Mouse (Mus musculus) embryo, embryonic 10.5 days (tissue): ENCODE results near the gene Cdc14a.
A peak's percentile ranks its signal among the peaks of the same experiment; 100 is the strongest.

ENCODE experiments used
- DNase-seq: peaks from one replicate; pipeline ENCODE4 v3.0.0-alpha.2; 2015; ENCODE audit warnings: low spot score

Cdc14a gene

DNA sequence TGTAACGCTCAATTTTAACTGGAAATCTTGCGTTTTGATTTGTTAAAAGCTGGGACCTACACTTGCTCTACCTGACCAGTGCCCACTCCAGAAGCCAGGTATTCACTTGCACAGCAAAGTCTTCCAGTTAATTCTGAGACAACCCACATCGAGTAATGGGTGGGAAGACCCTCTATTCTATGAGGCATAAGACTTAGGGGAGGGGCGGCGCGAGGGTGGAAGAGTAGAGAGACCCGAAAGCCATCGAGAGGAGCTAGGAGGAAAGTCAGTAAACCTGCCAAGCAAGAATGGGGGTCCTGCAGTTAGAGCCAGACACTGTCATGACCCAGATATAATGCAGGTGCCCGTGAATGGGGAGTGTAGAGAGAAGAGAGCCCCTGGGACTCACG, 96.2 kb downstream of the Cdc14a start:
- DNase-seq, result no peak

GRCm38 (mm10) chr3:116327001-116327615, 96.7 kb downstream of the Cdc14a start:
- peak; percentile 93 for DNase-seq

DNA sequence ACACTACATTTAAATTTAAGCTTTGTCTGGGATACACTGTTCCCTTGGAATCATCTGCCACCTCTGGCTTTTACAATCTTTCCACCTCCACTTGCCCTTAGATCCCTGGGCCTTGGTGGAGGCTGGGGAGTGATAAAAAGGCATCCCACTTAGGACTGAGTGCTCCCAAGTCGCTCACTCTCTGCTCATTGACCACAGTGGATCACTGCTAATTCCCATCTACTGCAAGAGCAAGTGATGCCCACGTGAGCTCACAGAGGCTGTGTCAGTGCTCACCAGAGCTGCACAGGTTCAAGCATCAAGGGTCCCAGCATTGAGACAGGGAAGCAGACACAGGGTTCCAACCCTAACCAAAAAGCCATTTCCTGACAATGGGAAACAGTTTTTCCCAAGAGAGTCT, 98.3 kb downstream of the Cdc14a start:
- DNase-seq, result no peak

- DNase-seq, result no peak
Measured at GRCm38 (mm10) chr3:116319696-116320095, 104.1 kb downstream of the Cdc14a start.

- DNase-seq, result no peak
Measured at GRCm38 (mm10) chr3:116311838-116312237, 112.0 kb downstream of the Cdc14a start.

GRCm38 (mm10) chr3:116311173-116311572, 112.7 kb downstream of the Cdc14a start:
- no peak for DNase-seq

- DNase-seq, result no peak
Measured at GRCm38 (mm10) chr3:116310672-116311071, 113.2 kb downstream of the Cdc14a start.

DNA sequence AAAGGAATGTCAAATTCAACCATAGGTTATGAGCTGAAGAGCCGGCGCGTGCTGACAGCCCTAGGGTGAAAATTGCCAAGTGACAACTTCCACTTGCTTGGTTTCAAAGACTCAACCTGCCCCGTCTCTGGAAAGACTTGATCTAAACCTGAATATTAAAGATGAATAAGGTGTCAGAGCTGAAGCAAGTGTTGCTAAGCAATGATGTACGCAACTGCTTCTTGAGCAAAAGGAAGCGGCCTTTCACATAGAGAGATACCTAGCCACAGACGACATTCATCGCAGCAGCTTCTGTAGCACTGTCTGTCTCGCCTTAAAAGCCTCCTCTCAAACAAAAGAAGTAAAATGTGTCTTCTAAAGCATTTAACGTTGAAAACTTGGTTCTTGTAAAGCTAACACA, 113.8 kb downstream of the Cdc14a start:
- DNase-seq, result no peak

DNA sequence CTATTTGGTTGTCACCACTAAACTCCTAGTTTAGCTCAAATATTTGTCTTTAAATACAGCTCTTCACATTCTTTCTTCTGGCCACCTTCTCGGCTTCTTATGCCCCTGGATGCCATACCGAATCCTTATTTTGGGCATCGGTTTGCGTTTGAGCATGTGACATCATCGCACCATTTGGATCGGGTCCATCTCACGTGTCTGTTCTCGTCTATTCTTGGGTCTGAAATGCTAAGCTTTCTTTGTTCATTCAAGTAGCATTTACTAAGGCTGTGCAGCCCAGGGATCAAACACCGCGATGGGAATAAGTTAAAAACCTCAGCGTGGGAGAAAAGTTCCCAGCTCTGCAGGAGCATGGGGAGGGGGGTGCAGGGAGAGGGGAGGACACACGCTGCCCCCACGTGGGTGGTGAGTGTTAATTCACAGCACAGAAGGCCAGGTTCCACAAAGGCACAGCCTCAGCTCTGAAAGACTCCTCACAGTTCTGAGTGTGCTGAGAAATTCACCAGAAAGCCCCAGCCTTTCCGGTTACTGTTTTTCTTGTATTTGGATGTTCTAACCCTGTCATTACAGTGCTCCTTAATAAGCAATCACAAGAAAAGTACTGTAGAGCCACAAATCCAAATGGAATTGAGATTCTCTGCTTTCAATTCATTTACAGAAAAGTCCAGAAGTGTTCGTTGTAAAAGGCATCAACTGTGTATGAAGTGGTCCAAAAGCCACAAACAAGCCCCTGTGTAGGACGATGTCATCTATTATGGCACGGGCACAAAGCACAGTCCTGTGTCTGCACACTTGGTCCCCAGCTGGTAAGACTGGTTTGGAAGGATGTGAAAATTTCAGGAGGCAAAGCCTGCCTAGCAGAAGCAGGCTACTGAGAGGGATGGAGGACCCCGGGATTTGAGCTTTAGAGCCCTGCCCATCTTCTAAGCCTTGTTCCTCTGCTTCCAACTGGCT, 118.8 kb downstream of the Cdc14a start:
- peak; percentile 26 for DNase-seq

DNA sequence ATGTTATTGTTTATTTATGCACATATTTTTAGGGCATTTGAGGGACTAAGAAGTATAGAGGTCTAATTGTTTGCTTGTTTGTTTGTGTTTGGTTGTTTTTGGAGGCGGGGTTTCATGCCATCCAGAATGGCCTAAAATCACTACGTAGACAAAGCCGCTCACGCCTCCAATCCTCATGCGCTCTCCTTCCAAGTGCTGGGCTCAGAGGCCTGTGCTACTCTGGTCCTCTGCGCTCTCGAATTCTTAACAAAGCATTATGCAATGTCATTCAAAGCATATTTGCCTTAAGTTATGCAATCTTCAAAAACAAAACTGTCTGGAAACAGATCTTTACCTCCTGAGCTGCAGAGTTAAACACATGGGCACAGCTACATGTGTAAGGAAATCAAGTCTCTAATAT, 121.3 kb downstream of the Cdc14a start:
- DNase-seq, result no peak

DNA sequence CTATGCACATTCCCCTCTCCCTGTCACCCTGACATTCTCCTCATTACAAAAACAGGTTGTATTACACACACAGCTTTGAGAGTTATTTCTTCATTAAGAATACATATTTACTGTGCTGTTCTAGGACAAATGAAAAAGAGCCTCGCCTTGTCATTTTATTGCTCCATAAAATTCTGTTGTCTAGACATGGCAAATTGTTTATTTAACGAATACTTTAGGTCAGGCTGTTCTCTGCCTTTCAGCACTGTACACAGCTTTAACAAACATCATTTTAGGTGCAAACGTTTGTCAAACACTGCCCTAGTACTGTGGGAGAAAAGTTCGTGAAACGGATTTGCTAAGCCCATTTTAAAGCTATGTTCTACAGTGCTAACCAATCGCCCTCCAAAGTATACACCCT, 122.1 kb downstream of the Cdc14a start:
- no peak for DNase-seq

- no peak for DNase-seq
Measured at GRCm38 (mm10) chr3:116298727-116299126, 125.1 kb downstream of the Cdc14a start.

DNA sequence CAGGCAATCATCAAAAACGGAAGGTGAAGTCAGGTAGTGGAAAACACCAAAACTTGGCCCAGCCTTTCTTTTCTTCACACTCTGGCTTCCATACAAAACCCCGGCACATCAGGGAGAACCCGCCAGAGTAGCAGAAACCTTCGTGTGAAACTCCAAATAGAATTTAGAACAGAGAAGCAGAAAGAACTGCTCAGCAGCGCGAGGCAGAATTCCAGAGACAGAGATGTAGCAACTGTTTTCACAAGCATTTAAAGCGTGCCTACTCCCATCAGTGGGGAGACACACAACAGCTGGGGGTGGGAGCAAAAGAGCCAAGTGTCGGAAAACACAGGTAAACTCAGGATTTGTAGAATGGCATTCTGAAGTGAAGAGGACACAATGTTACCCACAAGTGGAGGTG, 125.8 kb downstream of the Cdc14a start:
- no peak for DNase-seq

DNA sequence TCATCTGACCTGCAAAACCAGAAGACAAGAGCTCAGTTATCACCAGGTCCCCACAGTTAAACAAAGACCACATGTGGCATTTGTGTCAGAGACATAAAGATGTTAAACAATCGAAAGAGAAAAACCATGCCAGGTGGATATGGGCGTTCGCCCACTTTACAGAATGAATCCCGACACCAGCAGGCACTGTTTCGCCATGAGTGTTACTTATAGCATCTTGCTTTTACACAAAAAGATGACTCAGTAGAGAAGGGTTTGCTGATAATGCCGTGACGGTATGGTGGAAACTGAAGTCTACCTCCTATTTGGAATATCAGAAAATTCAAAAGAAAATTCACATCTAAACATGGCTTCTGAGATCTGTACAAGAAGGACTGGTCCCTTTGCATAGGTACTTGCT, 126.7 kb downstream of the Cdc14a start:
- DNase-seq, result no peak

DNA sequence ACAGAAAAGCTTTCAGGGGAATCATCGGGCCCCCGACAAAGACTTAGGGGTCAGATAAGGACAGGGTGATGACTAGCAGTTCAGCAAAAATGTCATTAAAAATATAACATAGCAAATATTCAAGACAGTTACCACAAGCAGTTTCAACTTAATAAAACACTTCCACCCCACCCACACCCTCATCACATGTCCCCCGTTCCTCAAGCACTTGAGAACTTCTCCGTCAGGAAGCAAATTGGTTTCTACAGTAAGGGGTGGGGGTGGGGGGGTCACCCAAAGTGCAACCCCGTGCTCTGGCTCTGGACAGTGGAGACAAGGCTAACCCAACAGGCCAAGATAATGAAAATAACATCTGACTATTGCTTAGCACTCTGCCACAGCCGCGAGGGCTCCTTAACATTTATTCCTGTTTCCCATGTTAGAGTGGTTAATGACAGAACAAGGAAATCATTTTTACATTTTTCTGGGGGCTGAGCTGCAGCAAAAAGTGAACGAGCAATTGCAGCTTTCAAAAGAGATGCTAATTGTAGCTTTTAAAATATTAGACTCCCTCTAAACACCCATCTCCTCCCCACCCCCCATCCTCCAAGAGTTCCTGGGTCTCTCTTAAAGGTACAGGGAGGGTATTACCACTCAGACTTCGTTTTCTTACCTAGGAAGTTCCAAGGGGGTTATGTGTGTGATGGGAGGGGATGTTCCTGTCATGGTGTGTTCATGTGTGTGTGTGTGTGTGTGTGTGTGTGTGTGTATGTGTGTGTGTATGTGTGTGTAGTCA, 133.6 kb downstream of the Cdc14a start:
- DNase-seq, result no peak

DNA sequence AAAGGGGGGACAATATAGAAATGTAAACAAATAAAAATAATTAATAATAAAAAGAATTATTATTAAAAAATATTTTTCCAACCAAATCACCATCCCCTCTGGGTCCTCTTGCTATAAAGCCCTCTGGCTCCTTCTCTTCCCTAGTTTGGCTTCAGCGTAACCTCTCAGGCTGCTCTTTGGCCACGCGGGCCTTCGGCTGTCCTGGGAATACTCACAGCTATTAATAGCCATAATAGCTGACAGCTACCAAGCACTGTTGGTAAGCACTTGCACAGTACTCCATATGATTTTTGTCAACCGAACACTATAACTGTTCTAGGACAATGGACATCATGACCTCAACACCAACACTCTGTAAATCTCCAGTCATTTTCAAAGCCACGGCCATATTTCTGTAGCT, 135.0 kb downstream of the Cdc14a start:
- DNase-seq, result no peak

- no peak for DNase-seq
Measured at GRCm38 (mm10) chr3:116284735-116285134, 139.1 kb downstream of the Cdc14a start.

- DNase-seq, result no peak
Measured at GRCm38 (mm10) chr3:116283996-116284395, 139.8 kb downstream of the Cdc14a start.

DNA sequence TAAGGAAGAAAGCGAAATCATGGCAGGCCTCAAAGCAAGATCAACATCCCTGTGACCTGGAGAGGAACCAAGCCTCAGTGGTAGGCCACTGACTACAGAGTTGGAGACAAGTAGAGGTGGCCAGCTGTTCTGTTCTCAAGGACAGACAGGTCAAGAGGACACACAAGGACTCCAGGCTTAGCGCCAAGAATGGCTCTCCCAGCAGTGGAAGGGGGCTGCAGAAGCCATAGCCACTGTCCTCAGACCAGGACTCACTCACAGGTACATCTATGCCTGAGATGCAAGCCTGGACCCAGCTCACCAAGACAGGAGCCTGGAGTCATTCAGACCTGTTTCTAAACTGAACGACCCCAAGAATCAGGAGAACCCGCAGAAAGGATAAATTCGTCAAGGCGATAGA, 142.2 kb downstream of the Cdc14a start:
- no peak for DNase-seq

- no peak for DNase-seq
Measured at GRCm38 (mm10) chr3:116277146-116277545, 146.7 kb downstream of the Cdc14a start.

DNA sequence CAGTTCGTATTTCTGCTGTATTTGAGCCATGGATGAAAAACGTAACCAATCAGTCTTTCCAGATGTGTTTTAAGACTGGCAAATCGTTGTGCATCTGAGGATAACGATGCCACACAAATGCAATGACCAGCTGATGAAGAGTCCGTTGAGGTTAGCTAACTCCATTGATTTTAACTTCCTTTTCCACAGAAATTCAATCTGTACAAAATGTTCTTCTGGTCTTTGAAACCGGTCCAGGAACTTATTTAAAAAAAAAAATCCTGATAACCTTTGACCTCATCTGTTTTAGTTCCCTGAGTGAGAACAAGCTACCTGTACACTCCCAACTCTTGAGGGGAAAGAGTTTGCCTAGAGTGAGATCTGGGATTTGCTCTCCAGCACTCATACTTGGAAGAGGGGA, 152.2 kb downstream of the Cdc14a start:
- DNase-seq, result no peak

DNA sequence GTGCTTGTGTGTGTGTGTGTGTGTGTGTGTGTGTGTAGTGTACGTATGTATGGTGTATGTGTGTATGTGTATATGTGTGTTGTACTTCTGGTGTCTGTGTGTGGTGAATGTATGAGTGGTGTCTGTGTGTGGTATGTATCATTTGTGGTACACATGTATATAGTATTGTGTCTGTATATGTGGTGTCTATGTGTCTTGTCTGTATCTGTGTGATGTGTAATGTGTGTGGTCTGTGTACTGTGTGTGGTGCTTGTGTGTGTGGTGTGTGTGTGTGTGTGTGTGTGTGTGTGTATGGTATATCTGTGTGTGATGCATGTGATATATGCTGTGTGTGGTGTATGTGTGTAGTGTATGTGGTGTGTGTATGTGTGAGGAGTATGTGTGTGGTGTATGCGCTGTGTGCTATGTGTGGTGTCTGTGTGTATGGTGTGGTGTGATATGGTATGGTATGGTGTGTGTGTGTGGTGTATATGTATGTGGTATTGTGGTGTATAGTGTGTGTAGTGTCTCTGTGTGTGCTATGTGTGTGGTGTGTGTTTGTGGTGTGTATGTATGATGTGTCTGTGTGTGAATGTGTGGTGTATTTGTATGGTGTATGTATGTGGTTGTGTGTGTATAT, 156.7 kb downstream of the Cdc14a start:
- DNase-seq, result no peak
